Comparison of ENCODE assay signal across 20 mouse cellular contexts in genomic region chr1:76053378-76054171, GRCm38 (mm10).
DNase-seq lines count a peak whose midpoint lies in the region; ATAC-seq lines count a peak whose summit lies in the region.
"Had no signal": no experiment of that assay in that cellular context is flagged by ENCODE, and none has a peak within 500 bp of the region (broad histone marks: within the 10 kb centered on the region; RNA-seq: fewer than 3 reads in every experiment).

No protein-coding gene starts in this region.

- no peaks in the 10 kb centered on the region for H3K36me3 ChIP-seq in kidney, embryonic 15.5 days
- no peaks in the 10 kb centered on the region for H3K36me3 ChIP-seq in embryonic facial prominence, embryonic 10.5 days (replicated peaks)
- H3K36me3 ChIP-seq in forebrain, embryonic 11.5 days (ENCODE audit: control insufficient read depth, insufficient read depth, low read length) = no peaks in the 10 kb centered on the region
- H3K36me3 ChIP-seq in limb, embryonic 10.5 days = no peaks in the 10 kb centered on the region
- H3K36me3 ChIP-seq: embryonic facial prominence, embryonic 15.5 days; limb, embryonic 12.5 days; liver, embryonic 13.5 days; lung, embryonic 15.5 days; stomach, embryonic 15.5 days had no signal

- peaks cover 10% of the 10 kb centered on the region for H3K4me1 ChIP-seq in kidney, embryonic 15.5 days
- peaks cover 26% of the 10 kb centered on the region for H3K4me1 ChIP-seq in embryonic facial prominence, embryonic 10.5 days
- H3K4me1 ChIP-seq in forebrain, embryonic 11.5 days (replicated peaks; ENCODE audit: control insufficient read depth, insufficient read depth, low read length) = no peaks in the 10 kb centered on the region
- H3K4me1 ChIP-seq in limb, embryonic 10.5 days = peaks cover 26% of the 10 kb centered on the region
- H3K4me1 ChIP-seq: lung, embryonic 15.5 days; stomach, embryonic 15.5 days had no signal

- peak; percentile 64; the same call in 1 of the 2 replicates for ATAC-seq in kidney, embryonic 15.5 days (replicated peaks; ENCODE audit: low FRiP score)
- peak; percentile 70 for ATAC-seq in forebrain, embryonic 11.5 days (replicated peaks; ENCODE audit: low FRiP score)
- no peak for ATAC-seq in frontal cortex, adult (ENCODE audit: low TSS enrichment)
- ATAC-seq: activated CD4-positive, CD25-positive, alpha-beta regulatory T cell, adult 4 months; Patski had no signal

- H3K9ac ChIP-seq in kidney, embryonic 15.5 days = no peak overlapping the region
- H3K9ac ChIP-seq in forebrain, embryonic 11.5 days (ENCODE audit: low read length) = no peak overlapping the region
- H3K9ac ChIP-seq: embryonic facial prominence, embryonic 15.5 days; limb, embryonic 12.5 days; liver, embryonic 13.5 days; lung, embryonic 15.5 days; stomach, embryonic 15.5 days had no signal

- no peaks in the 10 kb centered on the region for H3K9me3 ChIP-seq in kidney, embryonic 15.5 days (replicated peaks)
- no peaks in the 10 kb centered on the region for H3K9me3 ChIP-seq in embryonic facial prominence, embryonic 10.5 days
- H3K9me3 ChIP-seq in forebrain, embryonic 11.5 days (ENCODE audit: control insufficient read depth, low read length) = no peaks in the 10 kb centered on the region
- no peaks in the 10 kb centered on the region for H3K9me3 ChIP-seq in limb, embryonic 10.5 days (replicated peaks)
- H3K9me3 ChIP-seq: embryonic facial prominence, embryonic 15.5 days; limb, embryonic 12.5 days; liver, embryonic 13.5 days; lung, embryonic 15.5 days; stomach, embryonic 15.5 days had no signal

- no peak overlapping the region for H3K4me3 ChIP-seq in kidney, embryonic 15.5 days (replicated peaks)
- H3K4me3 ChIP-seq in embryonic facial prominence, embryonic 10.5 days = no peak overlapping the region
- H3K4me3 ChIP-seq in forebrain, embryonic 11.5 days (ENCODE audit: low read depth, low read length) = no peak overlapping the region
- no peak overlapping the region for H3K4me3 ChIP-seq in limb, embryonic 10.5 days
- H3K4me3 ChIP-seq: embryonic facial prominence, embryonic 15.5 days; limb, embryonic 12.5 days; liver, embryonic 13.5 days; lung, embryonic 15.5 days; stomach, embryonic 15.5 days had no signal

- H3K27ac ChIP-seq in kidney, embryonic 15.5 days = no peak overlapping the region
- H3K27ac ChIP-seq in embryonic facial prominence, embryonic 10.5 days (replicated peaks) = 0 out of 2 replicates have a peak overlapping the region, but pooled peaks have one; percentile 11
- H3K27ac ChIP-seq in forebrain, embryonic 11.5 days (ENCODE audit: low read depth, low read length) = no peak overlapping the region
- peak overlapping the region; percentile 36; the same call in 1 of the 2 replicates for H3K27ac ChIP-seq in limb, embryonic 10.5 days
- H3K27ac ChIP-seq: embryonic facial prominence, embryonic 15.5 days; limb, embryonic 12.5 days; liver, embryonic 13.5 days; lung, embryonic 15.5 days; stomach, embryonic 15.5 days had no signal

- no peaks in the 10 kb centered on the region for H3K27me3 ChIP-seq in kidney, embryonic 15.5 days
- no peaks in the 10 kb centered on the region for H3K27me3 ChIP-seq in embryonic facial prominence, embryonic 10.5 days (replicated peaks; ENCODE audit: low read depth, poor library complexity, severe bottlenecking)
- no peaks in the 10 kb centered on the region for H3K27me3 ChIP-seq in forebrain, embryonic 11.5 days (ENCODE audit: control insufficient read depth, insufficient read depth, low read length)
- no peaks in the 10 kb centered on the region for H3K27me3 ChIP-seq in limb, embryonic 10.5 days (ENCODE audit: low read depth, poor library complexity, severe bottlenecking)
- H3K27me3 ChIP-seq: embryonic facial prominence, embryonic 15.5 days; limb, embryonic 12.5 days; liver, embryonic 13.5 days; lung, embryonic 15.5 days; Patski; stomach, embryonic 15.5 days had no signal

- no peak for DNase-seq in kidney, adult 9 months
- DNase-seq in embryonic facial prominence, embryonic 10.5 days (ENCODE audit: low spot score) = no peak
- no peak for DNase-seq in forebrain, embryonic 11.5 days (ENCODE audit: low spot score)
- no peak for DNase-seq in limb, embryonic 10.5 days (ENCODE audit: low spot score)
- DNase-seq in left cerebral cortex, adult 11 months (ENCODE audit: low spot score) = no peak
- DNase-seq in cerebellum, postnatal 10 days = no peak
- DNase-seq: adrenal gland, postnatal 14 days; cerebellum, adult 8-10 months; heart, adult 18-20 months; kidney, adult 2 months; liver, embryonic 13.5 days; thymus, postnatal 14 days had no signal

- 44% methylated on average over 10 of the region's 10 CpGs for WGBS in kidney, embryonic 15.5 days
- 75% methylated on average over 10 of the region's 10 CpGs for WGBS in embryonic facial prominence, embryonic 10.5 days
- WGBS in forebrain, embryonic 11.5 days = 53% methylated on average over 10 of the region's 10 CpGs
- 79% methylated on average over 10 of the region's 10 CpGs for WGBS in limb, embryonic 10.5 days

- no peak overlapping the region for H3K4me2 ChIP-seq in kidney, embryonic 15.5 days
- no peak overlapping the region for H3K4me2 ChIP-seq in forebrain, embryonic 11.5 days (ENCODE audit: low read depth, low read length, severe bottlenecking)
- H3K4me2 ChIP-seq: embryonic facial prominence, embryonic 15.5 days; limb, embryonic 12.5 days; liver, embryonic 13.5 days; lung, embryonic 15.5 days; stomach, embryonic 15.5 days had no signal

Comparison
In these comparisons a context has a peak if more than half of its experiments do, and no peak if none do; other contexts are left out.
1. H3K27ac ChIP-seq: peak in embryonic facial prominence, embryonic 10.5 days (single experiment) and limb, embryonic 10.5 days (single experiment); none in kidney, embryonic 15.5 days (single experiment) and forebrain, embryonic 11.5 days (single experiment).